Mouse (Mus musculus) brain, embryonic 14.5 days (tissue): ENCODE results near the gene Sept6.
A peak's percentile ranks its signal among the peaks of the same experiment; 100 is the strongest.

Experiments
- CTCF ChIP-seq: fragments of 200-500 bp; IDR thresholded peaks from 2 replicates; pipeline ENCODE4 v1.5.1; 2012; ENCODE audit warnings: inconsistent platforms, mild to moderate bottlenecking, moderate library complexity, borderline replicate concordance; ENCODE audit not compliant: insufficient read depth, insufficient read length; ENCODE audit errors: extremely low read depth
- POLR2A ChIP-seq: fragments of 200-500 bp; IDR thresholded peaks from 2 replicates; pipeline ENCODE4 v1.6.1; 2012; ENCODE audit warnings: mild to moderate bottlenecking, inconsistent platforms, borderline replicate concordance; ENCODE audit not compliant: poor library complexity, insufficient read depth, insufficient read length, severe bottlenecking; ENCODE audit errors: extremely low read depth

- TF ChIP-seq POLR2A (peak; percentile 70; the same call in 1 of the 2 replicates), CTCF (no peak)
These were observed 88.4 kb downstream of the Sept6 start for GRCm38 (mm10) chrX:36903115-36903768.
